Mouse (Mus musculus) granulocyte monocyte progenitor cell, adult 5-6 weeks (primary cell): ENCODE data around the gene Dpy19l3. TPM values are rescaled to one million over a fixed set of nuclear protein-coding genes. Genes with fewer than 3 reads are reported as not detected.

Experiments
- ATAC-seq: replicated peaks from 2 replicates; pipeline ENCODE4 v1.8.0; 2016; ENCODE audit warnings: mild to moderate bottlenecking, moderate TSS enrichment, inconsistent platforms; ENCODE audit not compliant: poor library complexity, severe bottlenecking
- total RNA-seq, 2 experiments: library from RNA; stranded (forward) in 1 of 2; stranded (reverse) in 1 of 2; fragments of 200-712, 200-1000 nt in 1 of 2; fragments of >200 nt in 1 of 2; fragmentation: Nextera tagmentation in 1 of 2; gene quantifications; 2 replicates each; pipeline ENCODE4 v1.2.3; 2014 to 2017

Dpy19l3 gene
- total RNA-seq, 2 experiments from 2014 or later: 19.2 to 33.2 TPM

DNA sequence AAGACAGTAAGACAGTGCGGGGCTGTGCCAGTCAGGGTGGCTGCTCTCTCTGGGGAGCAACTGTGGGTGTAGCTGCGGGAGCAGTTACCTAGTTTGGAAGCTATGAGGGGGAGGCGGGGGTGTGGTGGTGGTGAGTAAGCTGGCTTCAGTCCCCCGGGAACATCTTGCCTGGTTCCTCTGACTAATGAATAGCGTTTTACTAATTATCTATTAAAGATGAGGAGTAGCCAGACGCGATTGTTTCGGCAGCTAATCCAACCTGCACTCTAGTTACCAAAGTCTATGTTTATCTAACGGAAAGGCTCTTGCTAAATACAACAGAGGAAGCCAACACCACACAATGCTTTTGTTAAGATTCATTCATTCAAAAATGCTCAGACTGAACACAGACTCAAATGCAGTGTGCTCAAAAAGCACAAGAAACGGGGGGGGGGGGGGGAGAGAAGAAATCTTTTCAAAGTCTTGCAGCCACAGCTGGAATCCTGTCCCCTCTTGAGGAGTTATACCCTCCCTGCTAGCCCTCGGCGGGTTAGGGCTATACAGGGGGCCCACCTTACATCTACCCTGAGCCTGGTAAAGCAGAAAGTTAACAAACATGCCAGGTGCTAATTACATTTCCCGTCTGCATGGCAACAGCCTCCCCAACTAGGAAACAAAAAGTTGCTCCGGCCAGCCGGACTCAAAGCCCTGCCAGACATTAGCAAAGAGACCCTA, 778 bp downstream of the Dpy19l3 start:
- no peak for ATAC-seq

DNA sequence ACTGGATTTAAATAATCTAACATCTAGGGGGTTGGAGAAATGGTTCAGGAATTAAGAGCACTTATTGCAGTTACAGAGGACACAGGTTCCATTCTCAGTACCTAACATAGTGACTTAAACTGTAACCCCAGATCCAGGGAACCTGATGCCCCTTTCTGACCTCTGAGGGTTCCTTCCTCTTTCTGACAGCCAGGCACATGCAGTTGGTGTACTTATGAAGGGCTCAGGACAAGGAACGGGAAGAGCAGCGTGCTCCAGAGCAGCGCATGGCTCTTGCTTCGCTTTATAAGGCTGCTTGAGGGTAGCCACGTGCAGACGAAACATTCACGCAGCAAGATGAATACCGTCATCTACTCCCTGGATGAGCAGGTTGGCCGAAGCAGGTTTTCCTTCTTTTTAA, 3.4 kb downstream of the Dpy19l3 start:
- ATAC-seq: peak; percentile 67

- ATAC-seq: no peak
These were observed 6.8 kb downstream of the Dpy19l3 start for GRCm38 (mm10) chr7:35747397-35747964.

DNA sequence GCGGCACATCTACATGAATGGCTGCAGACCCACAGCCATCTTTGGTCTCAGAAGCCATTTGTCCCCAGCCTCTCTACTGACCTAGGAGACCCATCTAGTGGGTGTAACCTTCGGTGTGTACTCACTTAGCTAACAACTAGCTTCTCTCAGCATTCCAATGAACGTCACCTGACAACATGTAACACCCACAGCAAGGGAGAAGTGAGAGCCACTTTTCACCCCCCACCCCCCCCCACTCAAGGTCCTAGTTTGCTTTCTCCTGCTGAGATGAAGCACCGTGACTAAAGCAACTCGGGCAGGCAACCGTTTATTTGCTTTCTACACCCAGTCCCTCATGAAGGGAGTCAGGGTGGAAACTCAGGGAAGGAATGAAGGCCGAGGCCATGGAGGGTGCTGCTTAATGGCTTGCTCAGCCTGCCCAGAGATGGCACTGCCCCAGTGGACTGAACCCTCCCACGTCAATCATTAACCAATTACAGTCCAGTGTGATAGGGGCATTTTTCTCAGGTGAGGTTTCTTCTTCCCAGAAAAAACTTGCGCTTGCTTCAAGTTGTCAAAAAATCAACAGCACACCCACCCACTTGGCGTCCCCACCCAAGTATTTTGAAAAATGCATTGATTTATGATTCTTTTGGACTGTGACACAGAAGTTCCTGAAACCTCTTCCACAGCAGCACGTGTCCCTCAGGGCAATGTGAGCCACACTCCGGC, 7.4 kb downstream of the Dpy19l3 start:
- no peak for ATAC-seq

DNA sequence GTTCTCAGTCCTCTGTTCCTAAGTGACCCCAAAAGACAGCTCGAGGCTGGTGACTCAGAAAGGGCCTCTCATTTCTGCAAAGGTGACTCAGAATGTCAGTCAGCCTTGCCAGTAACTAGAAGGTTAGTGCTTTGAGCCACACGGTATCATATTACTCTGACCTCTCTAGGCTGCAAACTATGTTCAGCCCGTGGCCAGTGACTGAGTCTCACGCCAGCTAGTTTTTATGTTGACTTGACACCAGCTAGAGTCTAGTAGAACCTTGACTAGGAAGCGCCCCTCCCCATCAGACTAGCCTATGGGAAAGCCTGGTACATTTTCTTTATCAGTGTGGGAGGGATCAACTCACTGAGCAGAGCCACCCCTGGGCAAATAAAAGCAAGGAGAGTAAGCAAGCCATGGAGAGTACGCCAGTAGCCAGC, 9.0 kb downstream of the Dpy19l3 start:
- ATAC-seq: no peak

DNA sequence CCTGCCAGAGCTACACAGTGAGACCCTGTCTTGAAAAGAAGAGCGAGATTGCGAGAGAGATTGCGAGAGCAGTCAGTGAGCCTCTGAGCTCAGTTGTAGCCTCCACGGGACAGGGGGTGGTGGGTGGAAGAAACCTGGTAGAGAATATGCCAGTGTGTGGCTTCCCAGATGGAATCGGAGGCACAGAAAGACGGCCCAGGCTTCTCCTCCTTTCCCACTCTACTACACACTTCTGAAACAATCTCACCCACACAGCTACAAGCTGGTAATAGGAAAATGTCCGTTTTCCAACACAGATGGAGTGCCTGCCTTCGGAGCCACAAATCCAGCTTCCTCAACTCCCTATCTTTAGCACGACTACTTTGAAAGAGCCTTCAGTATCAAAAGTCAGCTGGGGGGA, 9.5 kb downstream of the Dpy19l3 start:
- ATAC-seq: no peak

- no peak for ATAC-seq
These were observed 11.9 kb downstream of the Dpy19l3 start for GRCm38 (mm10) chr7:35742310-35742709.

DNA sequence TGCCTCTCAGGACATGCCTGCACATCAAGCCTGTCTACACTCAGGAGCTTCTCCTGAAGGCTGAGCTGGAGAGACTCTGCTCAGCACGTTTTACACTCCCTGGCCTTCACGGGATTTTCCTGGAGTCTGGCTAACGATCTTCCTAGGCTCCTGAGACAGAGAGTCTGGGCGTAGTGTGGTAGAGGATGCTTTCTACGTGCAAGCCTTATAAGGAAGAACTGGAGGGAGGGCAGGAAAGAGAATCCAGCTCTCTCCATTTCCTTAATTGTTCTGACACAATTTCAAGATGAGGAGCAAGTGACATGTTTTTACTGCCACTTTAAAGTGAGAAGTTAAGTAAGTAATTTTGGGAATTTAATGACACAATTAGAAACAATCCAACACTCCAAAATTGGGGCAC, 12.4 kb downstream of the Dpy19l3 start:
- no peak for ATAC-seq

DNA sequence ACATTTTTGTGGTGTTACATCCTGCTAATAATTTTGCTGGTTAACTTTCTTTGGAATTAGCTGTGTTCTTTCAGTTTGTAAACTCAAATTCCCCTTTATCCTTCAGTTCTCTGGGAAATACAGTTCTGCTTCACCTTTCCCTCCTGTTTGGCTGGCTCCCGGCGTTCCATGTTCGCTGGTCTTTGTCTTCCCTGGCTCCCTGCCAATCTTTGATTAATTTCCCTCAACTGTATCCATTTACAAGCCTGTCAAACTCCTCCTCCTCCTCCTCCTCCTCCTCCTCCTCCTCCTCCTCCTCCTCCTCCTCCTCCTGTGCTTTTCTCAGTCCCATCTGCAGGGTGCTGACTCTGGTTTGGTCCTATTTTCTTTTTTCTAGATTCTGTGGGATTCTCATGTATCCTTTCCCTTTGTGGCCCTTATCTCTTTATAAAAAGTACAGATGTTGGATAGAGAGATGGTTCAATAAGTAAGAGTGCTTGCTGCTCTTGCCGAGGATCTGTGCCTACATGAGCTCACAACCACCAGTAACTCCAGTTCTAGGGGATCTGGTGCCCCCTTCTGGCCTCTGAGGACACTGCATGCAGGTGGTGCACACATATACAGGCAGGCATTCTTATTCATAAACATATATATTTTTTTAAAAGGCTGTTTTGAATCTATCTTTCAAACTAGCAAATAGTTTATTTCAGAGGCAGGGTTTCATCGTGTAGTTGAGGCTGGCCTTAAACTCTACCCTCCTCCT, 13.6 kb downstream of the Dpy19l3 start:
- peak; percentile 65 for ATAC-seq

GRCm38 (mm10) chr7:35738871-35739270, 15.4 kb downstream of the Dpy19l3 start:
- ATAC-seq: no peak

DNA sequence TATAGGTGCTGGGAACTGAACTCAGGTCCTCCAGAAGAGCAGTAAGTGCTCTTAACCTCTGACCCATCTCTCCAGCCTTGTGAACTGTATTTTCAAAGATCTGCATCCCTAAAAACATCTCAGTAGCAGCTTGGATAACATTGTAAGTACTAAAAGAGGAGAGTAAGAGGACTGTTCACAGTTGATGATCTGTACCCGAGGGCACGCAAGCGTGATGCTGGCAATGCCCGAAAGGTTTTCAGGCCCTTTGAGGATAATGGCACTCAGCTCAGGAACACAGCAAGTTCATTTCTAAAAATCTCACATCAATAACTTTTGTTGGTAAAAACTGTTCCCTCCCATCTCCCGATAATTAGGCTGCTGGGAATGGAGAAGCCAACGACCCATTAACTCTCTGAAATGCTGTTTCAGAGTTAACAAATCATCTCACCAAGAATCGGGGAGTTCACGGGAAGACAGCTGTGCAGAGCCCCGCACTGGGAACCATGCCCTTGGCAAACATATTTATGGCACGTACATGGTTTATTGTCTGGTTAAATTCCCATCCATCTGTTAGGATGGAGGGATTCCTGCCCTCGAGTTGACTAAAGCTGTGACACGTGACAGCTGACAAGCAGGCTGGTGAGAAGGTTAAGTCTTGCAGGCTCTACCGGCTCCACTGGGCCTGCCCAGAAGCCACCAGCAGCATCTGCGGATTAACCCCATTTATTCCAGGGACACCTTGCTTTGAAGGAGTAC, 20.8 kb downstream of the Dpy19l3 start:
- ATAC-seq: no peak

DNA sequence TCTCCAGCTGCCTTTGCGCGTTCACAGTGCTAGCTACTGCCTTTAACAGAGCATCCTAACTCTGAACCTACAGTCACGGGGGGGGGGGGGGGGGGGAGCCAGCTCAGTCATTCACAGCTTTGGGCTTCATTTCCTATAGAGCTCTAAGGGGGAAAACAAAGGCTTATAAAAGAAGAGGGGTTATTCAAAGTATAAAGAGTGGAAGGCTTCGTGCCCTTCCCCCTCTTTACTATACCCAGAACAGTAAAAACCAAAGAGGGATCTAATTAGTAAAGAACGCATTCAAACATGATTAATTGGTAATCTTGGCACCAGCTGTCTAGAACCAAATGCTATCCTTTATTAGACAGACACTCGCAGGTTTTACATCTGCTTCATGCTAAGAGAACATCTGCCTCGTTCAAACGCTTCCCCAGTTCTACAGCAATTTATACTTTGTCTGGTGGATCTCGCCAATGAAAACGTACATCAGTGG, 21.6 kb downstream of the Dpy19l3 start:
- ATAC-seq: no peak

- ATAC-seq: peak; percentile 82
These were observed 24.6 kb downstream of the Dpy19l3 start for GRCm38 (mm10) chr7:35729621-35730031.

DNA sequence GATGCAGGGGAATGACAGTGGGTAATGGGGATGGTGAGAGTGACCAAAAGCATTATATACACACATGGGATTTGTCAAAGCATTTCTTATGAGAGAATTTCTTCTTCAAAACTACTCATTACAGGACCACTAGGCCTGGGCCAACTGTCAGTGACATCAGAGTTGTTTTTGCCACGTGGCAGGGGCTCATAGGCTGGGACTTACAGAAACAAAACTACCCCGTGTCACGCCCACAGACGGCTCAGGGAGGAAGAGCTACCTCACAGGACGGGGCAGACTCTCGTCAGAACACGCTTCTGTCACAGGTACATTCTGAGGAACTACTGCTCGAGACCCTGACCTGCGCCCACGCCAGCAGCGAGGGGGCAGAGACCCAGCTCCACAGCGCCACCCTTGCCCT, 25.9 kb downstream of the Dpy19l3 start:
- no peak for ATAC-seq

DNA sequence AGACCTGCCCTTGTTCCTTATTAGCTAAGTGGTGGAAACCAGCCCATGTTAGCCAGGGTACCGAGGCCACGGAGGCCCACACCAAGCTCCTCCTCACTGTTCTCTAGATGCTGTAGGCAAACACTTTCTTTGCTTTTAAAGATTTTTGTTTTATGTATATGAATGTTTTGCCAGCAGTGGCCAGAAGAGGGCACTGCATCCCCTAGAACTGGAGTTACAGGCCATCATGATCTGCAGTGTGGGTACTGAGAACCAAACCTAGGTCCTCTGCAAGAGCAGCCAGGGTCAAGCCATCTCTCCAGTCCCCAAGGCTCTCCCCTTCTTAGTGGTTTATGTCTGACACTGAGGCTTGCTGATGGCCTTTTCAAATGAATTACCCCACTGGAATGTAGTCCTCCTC, 31.2 kb downstream of the Dpy19l3 start:
- ATAC-seq: no peak

- ATAC-seq: peak; percentile 80
These were observed 35.7 kb downstream of the Dpy19l3 start for GRCm38 (mm10) chr7:35718421-35719178.

- peak; percentile 96 for ATAC-seq
These were observed 43.9 kb downstream of the Dpy19l3 start for GRCm38 (mm10) chr7:35710366-35710765.

- ATAC-seq: no peak
These were observed 46.2 kb downstream of the Dpy19l3 start for GRCm38 (mm10) chr7:35708101-35708500.

DNA sequence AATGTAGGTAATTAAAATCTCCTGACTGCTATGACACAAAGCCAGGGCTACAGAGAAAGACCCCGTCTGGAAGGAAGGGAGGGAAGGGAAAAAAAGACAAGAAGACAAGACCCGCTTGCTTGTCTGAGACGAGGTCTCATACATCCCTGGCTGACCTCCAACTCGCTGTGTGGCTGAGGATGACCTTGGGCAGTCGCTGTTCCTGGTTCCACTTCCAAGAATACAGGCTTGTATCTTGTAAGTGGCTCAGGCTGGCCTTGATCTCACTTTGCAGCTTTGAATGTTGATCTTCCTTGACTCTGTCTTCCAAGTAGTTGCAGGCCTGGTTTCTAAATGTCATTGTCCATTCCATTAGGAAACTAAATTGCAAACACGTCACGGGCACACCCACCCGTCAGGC, 55.2 kb downstream of the Dpy19l3 start:
- no peak for ATAC-seq
